Mouse (Mus musculus): Measurements from ENCODE around the gene Olfr1371.
"Not testable (repeated sequence)": the region's sequence is repeated elsewhere in the genome, so short reads cannot be mapped to it uniquely, and the experiment has no call there.

The Olfr1371 gene

DNA sequence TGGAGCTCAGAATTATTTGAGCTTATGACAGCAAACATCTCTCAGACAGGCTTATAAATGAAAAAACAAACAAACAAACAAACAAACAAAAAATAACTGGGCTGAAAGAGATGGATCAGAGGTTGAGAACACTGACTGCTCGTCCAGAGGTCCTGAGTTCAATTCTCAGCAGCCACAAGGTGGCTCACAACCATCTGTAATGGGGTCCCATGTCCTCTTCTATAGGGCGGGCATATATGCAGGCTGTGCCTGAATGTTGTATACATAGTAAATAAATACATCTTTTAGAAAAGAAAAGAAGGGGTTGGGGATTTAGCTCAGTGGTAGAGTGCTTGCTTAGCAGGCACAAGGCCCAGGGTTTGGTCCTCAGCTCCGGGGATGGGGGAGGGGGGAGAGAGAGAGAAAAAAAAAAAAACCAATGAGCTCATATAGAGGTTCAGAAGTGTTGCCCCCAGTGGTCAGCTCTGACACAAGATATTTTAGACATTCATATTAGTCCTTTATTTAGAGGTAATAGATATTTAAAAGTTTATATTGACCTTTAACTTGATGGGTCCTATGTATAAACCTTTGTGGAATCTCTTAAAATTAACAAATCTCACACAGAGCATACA, 12.3 kb upstream of the Olfr1371 start:
- DNase-seq (ENCODE audit: extremely low read depth, low read depth), result no peak

DNA sequence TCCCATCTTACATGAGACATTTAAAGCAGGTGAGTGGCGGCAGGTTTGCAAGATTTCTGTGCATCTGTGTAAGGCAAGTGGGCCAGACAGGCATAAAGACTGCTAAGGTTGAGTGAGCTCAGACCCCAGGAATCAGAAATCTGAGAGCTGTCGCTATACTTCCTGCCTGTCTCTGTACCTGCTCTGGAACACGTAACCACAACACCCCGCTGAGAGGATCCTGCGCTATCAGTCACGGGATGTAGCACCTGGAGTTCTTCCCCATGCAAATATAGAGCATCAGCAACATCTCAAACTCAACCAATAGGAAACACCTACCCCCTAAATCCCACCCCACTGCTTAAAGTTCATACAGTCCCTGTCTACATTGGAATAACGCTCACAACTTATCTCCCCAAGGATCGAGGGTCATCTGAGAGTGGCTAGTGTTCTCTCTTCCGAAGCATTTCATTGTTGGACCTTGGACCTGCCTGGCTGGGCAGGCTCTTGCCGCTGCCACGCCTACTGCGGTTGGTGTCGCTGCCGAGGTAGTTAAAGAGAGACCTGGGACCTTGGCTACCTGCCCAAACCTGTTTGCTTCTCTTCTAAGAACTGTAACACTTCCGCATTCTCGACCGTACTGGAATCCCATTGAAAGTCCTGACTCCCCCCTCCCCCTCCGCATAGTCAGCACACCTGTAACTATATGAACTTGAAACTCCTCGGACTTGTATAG, 10.3 kb upstream of the Olfr1371 start:
- DNase-seq (ENCODE audit: extremely low read depth, low read depth), result peak; percentile 57

DNA sequence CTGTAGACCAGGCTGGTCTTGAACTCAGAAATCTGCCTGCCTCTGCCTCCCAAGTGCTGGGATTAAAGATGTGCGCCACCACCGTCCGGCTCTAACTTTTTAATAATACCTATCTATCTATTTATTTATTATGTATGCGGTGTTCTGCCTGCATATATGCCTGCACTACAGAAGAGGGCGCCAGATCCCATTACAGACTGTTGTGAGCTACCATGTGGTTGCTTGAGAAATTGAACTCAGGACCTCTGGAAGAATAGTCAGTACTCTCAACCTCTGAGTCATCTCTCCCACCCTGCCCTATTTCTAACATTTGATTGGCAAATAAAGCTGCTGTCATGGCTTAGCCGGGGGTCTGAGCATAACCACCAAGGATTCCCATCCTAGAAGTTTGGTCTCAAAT, 9.1 kb upstream of the Olfr1371 start:
- peak; percentile 62 for DNase-seq (ENCODE audit: extremely low read depth, low read depth)

DNA sequence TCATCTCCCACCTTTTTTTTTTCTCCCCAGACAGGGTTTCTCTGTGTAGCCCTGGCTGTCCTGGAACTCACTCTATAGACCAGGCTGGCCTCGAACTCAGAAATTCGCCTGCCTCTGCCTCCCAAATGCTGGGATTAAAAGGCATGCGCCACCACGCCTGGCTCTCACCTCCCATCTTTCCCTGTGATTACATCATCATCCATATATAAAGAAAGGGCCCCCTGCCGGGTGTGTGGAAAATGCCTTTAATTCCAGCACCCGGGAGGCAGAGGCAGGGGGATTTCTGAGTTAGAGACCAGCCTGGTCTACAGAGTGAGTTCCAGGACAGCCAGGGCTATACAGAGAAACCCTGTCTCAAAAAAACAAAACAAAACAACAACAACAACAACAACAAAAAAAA, 8.1 kb upstream of the Olfr1371 start:
- not testable (repeated sequence) for DNase-seq (ENCODE audit: extremely low read depth, low read depth)

DNA sequence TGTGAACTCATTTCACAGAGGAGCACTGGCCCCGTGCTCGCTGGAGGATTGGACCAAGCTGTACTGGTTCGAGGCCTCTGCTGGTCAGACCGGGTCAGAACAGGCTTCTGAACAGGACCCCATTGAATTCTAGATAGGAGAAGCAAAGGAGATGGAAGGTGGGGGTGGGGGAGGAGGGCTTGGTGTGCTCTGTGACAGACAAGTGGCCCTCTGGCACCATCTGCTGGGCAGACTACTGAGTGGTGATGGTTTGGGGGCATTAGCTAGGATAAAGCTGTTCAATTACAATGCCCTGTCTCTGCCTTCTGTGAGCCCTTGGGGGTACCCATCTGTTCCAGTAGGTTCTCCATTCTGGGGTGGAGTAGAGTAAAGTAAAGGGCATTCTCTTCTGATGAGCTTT, 6.5 kb upstream of the Olfr1371 start:
- peak; percentile 39 for DNase-seq (ENCODE audit: extremely low read depth, low read depth)

DNA sequence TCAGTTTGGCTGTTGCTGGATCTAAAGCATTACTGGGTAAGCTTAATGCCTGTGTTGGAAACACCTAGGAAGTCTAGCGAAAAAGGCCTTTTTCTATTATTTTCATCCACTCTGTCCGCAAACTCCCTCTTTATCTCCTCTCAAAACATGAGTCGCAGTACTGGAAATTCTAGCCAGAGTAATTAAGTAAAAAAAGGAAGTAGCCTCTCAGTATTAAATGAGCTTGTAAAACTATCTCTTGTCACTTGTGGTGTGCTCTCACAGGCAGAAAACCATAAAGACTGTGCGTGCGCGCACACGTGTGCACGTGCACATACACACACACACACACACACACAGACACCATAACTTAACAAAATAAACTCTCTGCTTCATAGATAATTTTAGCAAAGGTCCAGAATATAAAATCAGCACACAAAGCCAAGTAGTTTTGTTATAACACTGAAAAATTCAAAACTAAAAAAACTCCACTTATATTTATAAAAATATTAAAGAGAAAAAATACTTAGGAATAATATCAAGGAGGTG, 17.2 kb downstream of the Olfr1371 start:
- peak; percentile 53 for DNase-seq (ENCODE audit: extremely low read depth, low read depth)

DNA sequence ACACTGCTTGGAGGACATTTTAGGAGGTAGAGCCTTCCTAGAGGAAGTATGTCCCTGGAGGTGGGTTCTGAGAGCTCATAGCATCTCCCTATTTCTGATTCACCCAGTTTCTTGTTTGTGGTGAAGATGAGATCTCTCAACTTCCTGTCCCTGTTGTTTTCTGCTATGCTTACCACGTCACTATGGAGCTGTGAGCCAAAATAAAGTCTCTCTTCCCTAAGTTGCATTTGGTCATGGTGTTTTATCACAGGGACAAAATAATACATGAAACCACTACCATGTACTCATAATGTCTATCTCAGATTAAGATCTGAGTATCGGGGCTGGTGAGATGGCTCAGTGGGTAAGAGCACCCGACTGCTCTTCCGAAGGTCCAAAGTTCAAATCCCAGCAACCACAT, 33.1 kb downstream of the Olfr1371 start:
- not testable (repeated sequence) for DNase-seq (ENCODE audit: extremely low read depth, low read depth)

DNA sequence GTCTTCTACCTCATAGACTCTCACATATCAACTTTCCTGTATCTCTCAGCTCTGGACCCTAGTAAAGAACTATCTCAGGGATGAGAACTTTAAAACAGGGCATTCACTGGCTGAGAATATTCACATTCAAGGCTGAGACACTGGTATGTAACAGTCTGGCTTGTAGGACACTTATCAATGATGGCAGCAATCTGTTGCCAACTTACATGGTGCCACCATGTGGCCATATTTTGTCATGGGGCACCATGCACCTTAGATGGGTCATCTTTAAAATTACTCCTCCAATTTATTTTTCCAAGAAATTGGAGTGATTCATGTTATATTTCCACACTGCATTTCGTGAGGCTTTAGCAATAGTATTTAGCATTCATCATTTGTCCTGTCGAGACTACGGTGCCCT, 33.9 kb downstream of the Olfr1371 start:
- DNase-seq (ENCODE audit: extremely low read depth, low read depth), result not testable (repeated sequence)

DNA sequence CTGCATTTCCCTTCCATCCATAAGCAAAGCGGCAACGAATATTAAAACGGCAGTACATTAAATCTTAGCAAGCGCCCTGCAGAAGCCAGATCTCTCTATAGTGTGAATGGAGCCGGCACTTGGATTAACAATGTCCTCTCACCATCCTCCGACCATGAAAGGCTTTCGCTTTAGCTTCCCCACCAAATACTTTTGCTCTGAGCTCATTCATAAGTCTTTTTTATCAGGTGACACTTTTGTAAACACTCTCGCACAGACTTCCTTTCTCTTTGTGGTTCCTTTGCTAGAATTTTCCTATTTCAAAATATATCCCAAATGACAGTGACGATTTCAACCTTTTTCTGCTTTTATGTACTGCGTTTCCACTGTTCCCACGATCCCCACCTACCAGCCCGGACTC, 45.3 kb downstream of the Olfr1371 start:
- DNase-seq (ENCODE audit: extremely low read depth, low read depth), result no peak

DNA sequence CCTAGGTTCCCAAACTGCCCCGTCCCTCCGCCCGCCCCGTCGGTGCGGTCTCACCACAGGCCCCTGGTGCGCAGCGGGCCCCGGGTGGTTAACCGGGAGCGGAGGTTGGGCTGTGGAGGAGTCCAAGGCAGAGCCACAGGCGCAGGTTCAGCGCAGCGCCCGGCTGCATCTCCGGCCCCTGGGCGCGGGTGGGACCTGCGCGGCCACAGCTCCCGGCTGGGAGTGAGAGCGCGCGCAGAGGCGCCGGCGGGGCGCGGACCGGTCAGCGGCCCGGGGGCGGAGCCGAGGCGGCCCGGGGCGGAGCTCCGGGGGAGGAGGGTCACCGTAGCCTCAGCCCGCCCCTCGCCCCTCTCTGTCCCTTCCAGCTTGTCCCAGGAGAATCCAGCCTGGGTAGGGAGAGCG, 45.9 kb downstream of the Olfr1371 start:
- DNase-seq (ENCODE audit: extremely low read depth, low read depth), result not testable (repeated sequence)

DNA sequence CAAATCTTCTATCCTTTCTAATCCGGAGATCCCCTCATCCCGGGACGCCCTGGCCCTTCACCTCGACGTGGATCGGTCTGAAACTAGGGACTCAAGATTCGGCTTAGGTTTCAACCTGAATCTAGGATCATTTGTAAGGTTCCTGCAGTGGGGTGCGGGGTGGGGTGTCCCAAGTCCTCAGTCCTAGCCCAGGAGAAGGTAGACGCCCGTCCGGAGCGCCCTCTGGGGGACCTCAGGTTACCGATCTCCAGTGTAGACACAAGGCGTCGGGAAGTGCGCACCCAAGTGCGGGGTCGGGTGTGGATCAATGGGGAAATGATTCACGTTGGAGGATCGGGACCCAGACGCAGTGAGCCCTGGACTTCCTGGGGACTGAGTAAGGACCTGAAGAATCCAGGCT, 46.7 kb downstream of the Olfr1371 start:
- DNase-seq (ENCODE audit: extremely low read depth, low read depth), result no peak

DNA sequence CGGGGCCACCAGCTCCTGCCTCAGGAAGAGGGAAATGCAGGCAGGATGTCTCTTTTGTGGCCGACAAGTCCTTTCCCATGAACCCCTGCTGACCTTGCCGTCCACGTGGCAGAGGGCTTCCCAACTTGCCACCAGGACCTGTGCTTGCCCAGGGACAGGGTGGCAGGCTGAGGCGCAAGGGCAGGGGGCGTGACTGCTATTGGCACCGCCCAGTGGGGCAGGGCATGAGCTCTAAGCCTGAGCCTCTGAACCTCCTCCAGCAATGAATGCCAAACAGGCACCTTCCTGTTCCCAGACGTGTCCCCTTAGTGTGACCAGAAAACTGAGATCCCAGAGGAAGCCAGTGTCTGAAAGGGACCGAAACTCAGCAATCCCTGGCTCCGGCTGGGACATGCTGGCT, 49.9 kb downstream of the Olfr1371 start:
- DNase-seq (ENCODE audit: extremely low read depth, low read depth), result no peak

All from MEL-GATA-1-ER (cell line).